In genomic region chr19:45659738-45660502, GRCm38 (mm10) we compare ENCODE assay signal across 8 mouse cellular contexts. TPM values are rescaled to one million over a fixed set of nuclear protein-coding genes. Genes with fewer than 3 reads are reported as not detected.
DNase-seq lines count a peak whose midpoint lies in the region; ATAC-seq and TF ChIP-seq lines count a peak whose summit lies in the region.

Gene Fbxw4, minus strand, starts transcription at chr19:45660312.

- no peaks in the 10 kb centered on the region for H3K36me3 ChIP-seq in ES-Bruce4 (ENCODE audit: control insufficient read depth, insufficient read depth, low read length, poor library complexity, severe bottlenecking)
- no peaks in the 10 kb centered on the region for H3K36me3 ChIP-seq in forebrain, embryonic 14.5 days (ENCODE audit: control insufficient read depth, insufficient read depth, low read length)
- H3K36me3 ChIP-seq in liver, embryonic 14.5 days (replicated peaks; ENCODE audit: control insufficient read depth, insufficient read depth, low read depth) = no peaks in the 10 kb centered on the region
- H3K36me3 ChIP-seq in neural tube, embryonic 11.5 days (ENCODE audit: control insufficient read depth, insufficient read depth, low read length) = no peaks in the 10 kb centered on the region
- no peaks in the 10 kb centered on the region for H3K36me3 ChIP-seq in stomach, postnatal 0 days (ENCODE audit: control insufficient read depth, insufficient read depth, low read length)

- peak within 1 kb of the TSS; percentile 94 for H3K9ac ChIP-seq in ES-Bruce4 (ENCODE audit: low read depth, poor library complexity, severe bottlenecking)
- H3K9ac ChIP-seq in forebrain, embryonic 14.5 days (ENCODE audit: low read length) = peak within 1 kb of the TSS; percentile 98
- peak within 1 kb of the TSS; percentile 95 for H3K9ac ChIP-seq in liver, embryonic 14.5 days (replicated peaks)
- peak within 1 kb of the TSS; percentile 98 for H3K9ac ChIP-seq in neural tube, embryonic 11.5 days (ENCODE audit: low read length)
- H3K9ac ChIP-seq in stomach, postnatal 0 days (ENCODE audit: low read length) = peak within 1 kb of the TSS; percentile 98

- no peak for TF ChIP-seq EP300 in ES-Bruce4 (IDR thresholded peaks at IDR 0.05; ENCODE audit: insufficient read depth, low read depth, low read length)
- no peak for TF ChIP-seq EP300 in liver, embryonic 14.5 days (IDR thresholded peaks at IDR 0.05; ENCODE audit: low read depth)
- TF ChIP-seq EP300 in stomach, postnatal 0 days (optimal IDR thresholded peaks at IDR 0.05) = no peak

- peak; percentile 87 for ATAC-seq in cerebellum, adult (ENCODE audit: insufficient number of reproducible peaks, low FRiP score, low TSS enrichment)
- peak; percentile 92 for ATAC-seq in forebrain, embryonic 14.5 days
- ATAC-seq in liver, embryonic 14.5 days (ENCODE audit: insufficient read depth) = peak; percentile 82
- peak; percentile 89 for ATAC-seq in neural tube, embryonic 11.5 days (ENCODE audit: insufficient read depth, low FRiP score, low TSS enrichment)
- peak; percentile 91 for ATAC-seq in stomach, postnatal 0 days (ENCODE audit: low FRiP score, low TSS enrichment)

- no peak for TF ChIP-seq CTCF in ES-Bruce4 (IDR thresholded peaks at IDR 0.05; ENCODE audit: low read depth, low read length)
- 0 out of 2 replicates have a peak, but pooled peaks have one; percentile 1 for TF ChIP-seq CTCF in liver, embryonic 14.5 days (IDR thresholded peaks at IDR 0.05; ENCODE audit: low read depth)
- TF ChIP-seq CTCF in stomach, postnatal 0 days (IDR thresholded peaks at IDR 0.05; ENCODE audit: low read depth) = no peak

- peak; percentile 73 for DNase-seq in forebrain, embryonic 14.5 days (ENCODE audit: low spot score)
- peak; percentile 80 to 81 for DNase-seq in heart, postnatal 10 days
- peak; percentile 77 to 87 for DNase-seq in kidney, postnatal 4 days
- DNase-seq in liver, embryonic 14.5 days (ENCODE audit: low read depth in 3 of 3, low spot score in 3 of 3) = peak in 2 of 3 experiments; percentile 38 to 62
- DNase-seq in neural tube, embryonic 11.5 days (ENCODE audit: low spot score) = peak; percentile 80
- DNase-seq in stomach, postnatal 0 days (ENCODE audit: low spot score) = peak; percentile 77

- H3K4me3 ChIP-seq in ES-Bruce4 (ENCODE audit: low read depth, low read length) = peak within 1 kb of the TSS; percentile 77
- peak within 1 kb of the TSS; percentile 78 for H3K4me3 ChIP-seq in forebrain, embryonic 14.5 days (ENCODE audit: low read depth, low read length)
- H3K4me3 ChIP-seq in liver, embryonic 14.5 days (ENCODE audit: insufficient read depth in 1 of 2, low read depth in 2 of 2, low read length in 2 of 2) = peak within 1 kb of the TSS; percentile 79
- peak within 1 kb of the TSS; percentile 82 for H3K4me3 ChIP-seq in neural tube, embryonic 11.5 days (ENCODE audit: low read depth, low read length)
- peak within 1 kb of the TSS; percentile 87 for H3K4me3 ChIP-seq in stomach, postnatal 0 days (ENCODE audit: low read depth, low read length)

- 0% methylated on average over 56 of the region's 94 CpGs for WGBS in forebrain, embryonic 14.5 days
- 0% methylated on average over 85 of the region's 94 CpGs for WGBS in liver, embryonic 14.5 days (ENCODE audit: insufficient replicate concordance)
- under 1% methylated on average over 81 of the region's 94 CpGs for WGBS in neural tube, embryonic 11.5 days
- under 1% methylated on average over 49 of the region's 94 CpGs for WGBS in stomach, postnatal 0 days

- H3K27ac ChIP-seq in ES-Bruce4 (ENCODE audit: insufficient read depth, low read length) = no peak within 1 kb of the TSS
- peak within 1 kb of the TSS; percentile 91 for H3K27ac ChIP-seq in forebrain, embryonic 14.5 days (ENCODE audit: low read depth, low read length)
- peak within 1 kb of the TSS; percentile 90 for H3K27ac ChIP-seq in liver, embryonic 14.5 days
- peak within 1 kb of the TSS; percentile 91 for H3K27ac ChIP-seq in neural tube, embryonic 11.5 days (ENCODE audit: low read depth, low read length)
- H3K27ac ChIP-seq in stomach, postnatal 0 days (replicated peaks) = peak within 1 kb of the TSS; percentile 98

- TF ChIP-seq POLR2A in ES-Bruce4 (IDR thresholded peaks at IDR 0.05; ENCODE audit: insufficient read depth, low read length) = no peak

- H3K4me1 ChIP-seq in ES-Bruce4 (ENCODE audit: control insufficient read depth, insufficient read depth, low read length) = no peaks in the 10 kb centered on the region
- H3K4me1 ChIP-seq in forebrain, embryonic 14.5 days (ENCODE audit: control insufficient read depth, insufficient read depth, low read length) = peaks cover 16% of the 10 kb centered on the region
- H3K4me1 ChIP-seq in liver, embryonic 14.5 days (replicated peaks; ENCODE audit: control insufficient read depth in 2 of 2, insufficient read depth in 2 of 2, low read length in 1 of 2) = peaks cover 22 to 27% of the 10 kb centered on the region in 2 experiments
- peaks cover 5% of the 10 kb centered on the region; the same call in 1 of the 2 replicates for H3K4me1 ChIP-seq in neural tube, embryonic 11.5 days (ENCODE audit: control insufficient read depth, insufficient read depth, low read length)
- H3K4me1 ChIP-seq in stomach, postnatal 0 days (replicated peaks; ENCODE audit: control insufficient read depth, insufficient read depth) = no peaks in the 10 kb centered on the region

- no peaks in the 10 kb centered on the region for H3K9me3 ChIP-seq in ES-Bruce4 (replicated peaks; ENCODE audit: control insufficient read depth, insufficient read depth, low read length, poor library complexity, severe bottlenecking)
- no peaks in the 10 kb centered on the region for H3K9me3 ChIP-seq in forebrain, embryonic 14.5 days (replicated peaks; ENCODE audit: control insufficient read depth, low read length)
- H3K9me3 ChIP-seq in liver, embryonic 14.5 days (ENCODE audit: control insufficient read depth, low read length) = no peaks in the 10 kb centered on the region
- no peaks in the 10 kb centered on the region for H3K9me3 ChIP-seq in neural tube, embryonic 11.5 days (ENCODE audit: control insufficient read depth, low read length)
- no peaks in the 10 kb centered on the region for H3K9me3 ChIP-seq in stomach, postnatal 0 days (ENCODE audit: control insufficient read depth, low read length)

- intact Hi-C loops in heart, postnatal 10 days (cut with DNase I) = loop anchor here (5.0 kb wide), 1 partner anchor 83 kb away; no protein-coding TSS in a partner anchor

- peak within 1 kb of the TSS; percentile 53 for H3K4me2 ChIP-seq in forebrain, embryonic 14.5 days (ENCODE audit: low read length)
- peak within 1 kb of the TSS; percentile 79 for H3K4me2 ChIP-seq in liver, embryonic 14.5 days (ENCODE audit: low read depth)
- peak within 1 kb of the TSS; percentile 72 for H3K4me2 ChIP-seq in neural tube, embryonic 11.5 days (ENCODE audit: low read depth)
- peak within 1 kb of the TSS; percentile 82 for H3K4me2 ChIP-seq in stomach, postnatal 0 days (replicated peaks; ENCODE audit: low read depth)

- H3K27me3 ChIP-seq in ES-Bruce4 (ENCODE audit: control insufficient read depth, insufficient read depth, low read length, poor library complexity, severe bottlenecking) = no peaks in the 10 kb centered on the region
- no peaks in the 10 kb centered on the region for H3K27me3 ChIP-seq in forebrain, embryonic 14.5 days (replicated peaks; ENCODE audit: control insufficient read depth, insufficient read depth, low read length)
- no peaks in the 10 kb centered on the region for H3K27me3 ChIP-seq in liver, embryonic 14.5 days (ENCODE audit: control insufficient read depth, insufficient read depth, low read length)
- H3K27me3 ChIP-seq in neural tube, embryonic 11.5 days (ENCODE audit: control insufficient read depth, insufficient read depth, low read length) = no peaks in the 10 kb centered on the region
- H3K27me3 ChIP-seq in stomach, postnatal 0 days (ENCODE audit: control insufficient read depth, insufficient read depth, low read length) = no peaks in the 10 kb centered on the region

RNA-seq across cellular contexts. Expression of gene Fbxw4, which starts in this region (rescaled TPM):
- 13.2 and 15.5 TPM in 2 replicates for polyA plus RNA-seq in ES-Bruce4 (2011; ENCODE audit: insufficient read depth, insufficient read length, low read depth, missing spikeins)
- 4.0 and 4.7 TPM in 2 replicates for polyA plus RNA-seq in forebrain, embryonic 14.5 days (2014; fragmentation: Nextera tagmentation; extraction: Ambion mirVana)
- total RNA-seq in heart, postnatal 10 days (2021) = 10 to 100 TPM; 21.0 to 21.7 TPM
- polyA plus RNA-seq in liver, embryonic 14.5 days (2012; rRNA removed) = 14.5 and 18.9 TPM in 2 replicates
- 2.5 and 3.1 TPM in 2 replicates for polyA plus RNA-seq in liver, embryonic 14.5 days (2014; fragmentation: Nextera tagmentation; extraction: Ambion mirVana)
- 4.4 and 5.0 TPM in 2 replicates for polyA plus RNA-seq in neural tube, embryonic 11.5 days (2014; fragmentation: Nextera tagmentation; extraction: Ambion mirVana)
- polyA plus RNA-seq in stomach, postnatal 0 days (2015; fragmentation: Nextera tagmentation; extraction: Ambion mirVana) = 2.2 and 2.9 TPM in 2 replicates
